Mouse (Mus musculus) cerebellum, adult 2 months (tissue): ENCODE data around the gene Carhsp1. TPM values are rescaled to one million over a fixed set of nuclear protein-coding genes. Genes with fewer than 3 reads are reported as not detected.
A peak's percentile ranks its signal among the peaks of the same experiment; 100 is the strongest.

ENCODE experiments used
- DNase-seq, 2 experiments: peaks; one replicate each; pipeline ENCODE4 v3.0.0; 2021
- H3K27ac ChIP-seq: fragments of 200-500 bp; 2 replicates; pipeline ENCODE4 v1.5.1; 2012; ENCODE audit warnings: low read length, control low read depth, inconsistent platforms; ENCODE audit not compliant: insufficient read depth
- H3K27me3 ChIP-seq: fragments of 200-500 bp; 2 replicates; pipeline ENCODE4 v1.6.1; 2012; ENCODE audit warnings: inconsistent platforms, mild to moderate bottlenecking, low read length, moderate library complexity; ENCODE audit not compliant: control insufficient read depth, insufficient read depth
- H3K4me1 ChIP-seq: fragments of 200-500 bp; 2 replicates; pipeline ENCODE4 v1.6.1; 2011; ENCODE audit warnings: low read length; ENCODE audit not compliant: control insufficient read depth, insufficient read depth
- H3K4me3 ChIP-seq: fragments of 200-500 bp; replicated peaks from 2 replicates; pipeline ENCODE3; 2011; ENCODE audit warnings: mild to moderate bottlenecking, low read depth, low read length, control low read depth; ENCODE audit not compliant: insufficient read depth
- CTCF ChIP-seq: fragments of 200-500 bp; IDR thresholded peaks from 2 replicates; pipeline ENCODE4 v1.5.1; 2011; ENCODE audit warnings: low read depth, mild to moderate bottlenecking, control low read depth, low read length, moderate library complexity, borderline replicate concordance; ENCODE audit not compliant: insufficient read depth
- POLR2A ChIP-seq: fragments of 200-500 bp; IDR thresholded peaks from 2 replicates; pipeline ENCODE4 v1.6.1; 2011; ENCODE audit warnings: low read length, control low read depth, borderline replicate concordance; ENCODE audit not compliant: insufficient read depth
- WGBS: fragments of 180-500 bp; shearing (Covaris S2); methylation state at CpG from one replicate; pipeline ENCODE4 v1.1.7; 2018; 5-methylcytosine and 5-hydroxymethylcytosine counted together
- polyA plus RNA-seq: library from polyadenylated mRNA; depleted of rRNA; stranded (reverse); fragments of >200 nt; gene quantifications from 2 replicates; pipeline ENCODE4 v1.2.3, GENCODE M21; 2012; rRNA removed

Carhsp1 gene
- 42.6 and 50.0 TPM in 2 replicates for polyA plus RNA-seq

DNA sequence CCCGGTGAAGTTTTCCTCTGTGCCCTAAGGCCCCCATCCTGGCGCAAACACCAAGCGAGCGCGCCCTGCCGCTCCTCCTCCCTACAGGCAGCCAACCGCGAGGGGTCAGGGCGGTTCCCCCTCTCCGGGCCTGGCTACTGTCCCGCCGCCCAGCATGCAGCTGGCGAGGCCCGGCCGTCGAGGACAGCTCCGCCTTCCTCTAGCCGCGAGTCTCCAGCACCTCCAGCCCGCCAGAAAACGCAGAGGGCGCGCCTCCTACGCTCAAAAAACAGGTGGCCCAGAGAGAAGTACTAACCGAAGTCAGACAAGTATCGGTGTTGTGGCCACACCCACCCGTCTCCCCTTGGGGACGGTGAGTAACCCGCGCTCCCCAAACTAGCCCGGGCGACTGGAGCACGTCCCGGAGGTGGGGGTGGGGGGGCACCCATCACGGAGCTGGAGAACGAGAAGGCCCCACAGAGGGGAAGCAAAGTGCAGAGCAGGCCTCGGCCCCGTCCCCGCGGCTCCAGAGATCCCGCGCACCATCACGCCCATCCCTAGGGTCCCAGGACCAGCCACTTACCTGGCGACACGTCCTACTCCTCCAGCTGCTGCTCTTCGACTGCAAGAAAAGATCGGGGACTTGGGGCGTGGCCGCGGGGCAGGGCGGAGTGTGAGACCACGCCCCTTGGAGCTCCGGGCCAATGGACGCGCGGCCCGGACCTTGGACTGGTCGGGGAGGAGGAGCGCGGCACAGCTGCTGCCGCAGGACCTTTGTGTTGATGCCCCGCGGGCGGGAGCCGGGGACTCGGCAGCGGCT, at the start of gene Carhsp1:
TSS of gene Carhsp1 (minus strand) at position 605 of the 799 bp plus-strand sequence.
- Histone ChIP-seq H3K27ac (peak within 1 kb of the TSS; percentile 23; the same call in 1 of the 2 replicates), H3K4me3 (peak within 1 kb of the TSS; percentile 54), H3K27me3 (no peaks in the 10 kb centered on the region), H3K4me1 (no peaks in the 10 kb centered on the region; the same call in 1 of the 2 replicates)
- no peak for TF ChIP-seq POLR2A
- TF ChIP-seq CTCF, result no peak
- peak; percentile 67 to 76 for DNase-seq
- WGBS, result under 1% methylated on average over 67 of the region's 67 CpGs

DNA sequence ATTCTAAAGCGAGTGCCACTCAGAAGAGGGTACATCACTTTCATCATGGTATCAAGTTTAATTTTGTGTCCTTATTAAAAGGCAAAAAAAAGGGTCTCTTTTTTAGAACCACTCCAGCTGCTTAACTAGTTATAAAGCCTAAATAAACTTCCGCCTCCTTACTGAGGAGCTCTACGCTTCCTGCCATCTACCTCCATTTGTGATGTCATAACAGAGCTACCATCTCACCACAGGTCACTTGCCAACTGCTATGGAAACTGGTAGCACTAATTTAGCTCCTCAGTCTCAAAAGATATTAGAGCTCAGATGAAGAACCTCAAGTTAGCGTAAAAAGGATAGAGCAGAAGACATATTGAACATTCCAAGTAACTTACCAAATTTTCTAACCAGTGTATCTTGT, 48.5 kb upstream of the Carhsp1 start:
- Histone ChIP-seq H3K4me3 (no peak overlapping the region), H3K4me1 (peaks cover 20% of the 10 kb centered on the region), H3K27me3 (no peaks in the 10 kb centered on the region), H3K27ac (no peak overlapping the region)
- DNase-seq, result no peak
- 87% methylated on average over 4 of the region's 4 CpGs for WGBS
- TF ChIP-seq CTCF (no peak), POLR2A (no peak)

DNA sequence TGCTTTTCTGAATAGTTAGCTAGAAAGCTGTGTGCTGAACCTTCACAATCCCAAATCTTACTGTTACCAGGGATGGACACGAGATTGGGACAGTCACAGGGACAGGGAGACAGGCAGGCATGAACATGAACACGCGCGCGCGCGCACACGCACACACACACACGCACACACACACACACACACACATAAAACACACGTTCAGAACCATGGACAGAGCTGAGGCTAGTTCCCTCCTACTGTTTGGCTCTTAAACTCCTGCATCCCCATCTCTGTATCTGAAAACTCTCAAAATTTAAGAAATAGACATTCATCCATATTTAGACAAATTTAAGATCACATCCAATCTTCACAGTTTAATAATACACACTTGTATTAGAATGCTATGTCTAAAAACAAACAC, 45.8 kb upstream of the Carhsp1 start:
- no peak for DNase-seq
- Histone ChIP-seq H3K4me3 (no peak overlapping the region), H3K27me3 (no peaks in the 10 kb centered on the region), H3K4me1 (peaks cover 20% of the 10 kb centered on the region), H3K27ac (no peak overlapping the region)
- TF ChIP-seq CTCF, result no peak
- no peak for TF ChIP-seq POLR2A
- 86% methylated on average over 10 of the region's 10 CpGs for WGBS

DNA sequence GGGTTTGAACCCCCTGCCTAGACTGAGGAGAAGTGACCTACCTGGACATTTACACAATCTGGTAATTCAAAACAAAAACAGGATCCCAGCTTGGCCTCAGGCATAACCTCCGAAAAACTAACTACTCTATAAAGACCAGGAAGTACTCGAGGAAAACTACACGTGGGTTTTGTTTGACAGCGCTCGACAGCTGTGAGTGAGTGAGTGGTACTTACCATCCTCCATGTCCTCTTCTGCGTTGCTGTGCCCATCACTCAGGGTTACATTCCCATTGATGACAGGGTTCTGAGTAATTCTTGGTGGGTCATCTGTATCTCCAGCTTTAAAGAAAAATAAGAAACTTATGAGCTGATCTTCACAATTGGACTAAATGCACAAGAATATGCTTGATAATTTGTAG, 44.3 kb upstream of the Carhsp1 start:
- Histone ChIP-seq H3K4me1 (peaks cover 20% of the 10 kb centered on the region), H3K4me3 (no peak overlapping the region), H3K27me3 (no peaks in the 10 kb centered on the region), H3K27ac (no peak overlapping the region)
- 69% methylated on average over 6 of the region's 6 CpGs for WGBS
- TF ChIP-seq POLR2A, result no peak
- no peak for TF ChIP-seq CTCF
- DNase-seq, result no peak

DNA sequence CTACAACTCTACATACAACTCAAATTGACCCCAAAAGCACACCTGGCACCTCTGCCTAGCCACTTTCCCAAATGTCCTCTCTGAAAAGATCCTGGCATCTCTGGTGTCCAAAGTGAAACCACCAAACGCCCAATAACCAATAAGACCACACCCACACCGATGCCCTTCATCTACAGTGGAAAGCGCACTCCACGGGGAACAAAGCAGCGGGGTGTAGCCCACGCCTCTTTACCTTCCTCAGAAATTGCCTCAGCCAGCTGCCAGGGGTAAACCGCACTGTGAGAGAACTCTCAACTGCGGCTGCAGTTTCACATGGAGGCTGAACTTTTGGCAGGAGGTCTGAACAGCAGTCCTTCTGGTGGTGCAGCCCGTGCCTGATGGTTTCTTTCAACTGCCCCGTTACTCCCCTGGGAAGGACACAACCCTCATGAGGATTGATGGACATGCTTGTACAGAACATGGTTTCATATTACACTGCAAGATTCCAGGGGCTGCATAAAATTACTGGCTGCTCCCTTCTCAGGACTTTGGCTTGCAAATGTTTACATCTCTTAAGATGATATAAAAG, 43.6 kb upstream of the Carhsp1 start:
- H3K4me3 ChIP-seq, result no peak overlapping the region
- DNase-seq, result no peak
- H3K27me3 ChIP-seq, result no peaks in the 10 kb centered on the region
- TF ChIP-seq POLR2A (no peak), CTCF (no peak)
- WGBS, result 34% methylated on average over 10 of the region's 10 CpGs
- H3K4me1 ChIP-seq, result peaks cover 21% of the 10 kb centered on the region
- no peak overlapping the region for H3K27ac ChIP-seq

DNA sequence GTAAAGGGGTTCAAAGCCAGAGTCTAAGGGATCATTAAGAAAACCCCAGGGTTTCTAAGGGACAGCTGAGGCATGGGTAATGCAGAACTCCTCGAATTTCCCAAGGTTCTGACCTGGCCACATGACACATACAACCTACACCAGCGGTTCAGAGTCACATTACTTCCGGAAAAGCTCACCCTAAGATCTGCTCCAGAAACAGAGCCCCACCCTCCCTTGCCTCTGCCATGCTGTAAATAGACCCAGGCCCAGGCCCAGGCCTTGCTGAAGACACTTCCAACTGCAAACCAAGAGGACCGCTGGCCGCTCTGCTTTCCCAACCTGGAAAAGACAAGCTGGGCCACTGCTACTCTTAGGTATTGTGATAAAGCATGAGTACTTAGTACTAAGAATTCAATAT, 42.9 kb upstream of the Carhsp1 start:
- Histone ChIP-seq H3K27ac (no peak overlapping the region), H3K4me1 (peaks cover 23% of the 10 kb centered on the region), H3K4me3 (no peak overlapping the region), H3K27me3 (no peaks in the 10 kb centered on the region)
- TF ChIP-seq POLR2A (no peak), CTCF (no peak)
- DNase-seq, result no peak
- 75% methylated on average over 5 of the region's 5 CpGs for WGBS

DNA sequence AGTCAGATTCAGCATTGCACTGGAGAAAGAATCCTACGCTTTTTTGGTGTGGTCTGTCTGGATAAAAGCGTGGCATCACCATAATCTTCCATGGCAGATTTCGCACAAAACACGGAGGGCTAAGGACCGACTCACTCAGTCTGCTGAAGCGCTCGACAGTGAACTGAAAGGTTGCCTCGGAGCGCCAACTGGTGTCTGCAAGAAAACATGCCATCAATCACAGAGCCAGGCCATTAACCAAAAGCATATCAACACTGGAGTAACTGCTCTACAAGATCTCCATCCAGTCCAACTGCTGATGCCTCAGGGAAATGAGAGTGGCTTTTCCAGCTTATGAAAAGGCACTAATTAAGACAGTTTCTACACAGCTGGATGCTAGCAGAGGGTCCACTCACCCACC, 40.0 kb upstream of the Carhsp1 start:
- H3K4me1 ChIP-seq, result peaks cover 3% of the 10 kb centered on the region
- TF ChIP-seq CTCF (peak; percentile 19; the same call in 1 of the 2 replicates), POLR2A (no peak)
- 42% methylated on average over 9 of the region's 9 CpGs for WGBS
- H3K27me3 ChIP-seq, result no peaks in the 10 kb centered on the region
- H3K4me3 ChIP-seq, result no peak overlapping the region
- peak; percentile 41 to 42 for DNase-seq
- no peak overlapping the region for H3K27ac ChIP-seq

DNA sequence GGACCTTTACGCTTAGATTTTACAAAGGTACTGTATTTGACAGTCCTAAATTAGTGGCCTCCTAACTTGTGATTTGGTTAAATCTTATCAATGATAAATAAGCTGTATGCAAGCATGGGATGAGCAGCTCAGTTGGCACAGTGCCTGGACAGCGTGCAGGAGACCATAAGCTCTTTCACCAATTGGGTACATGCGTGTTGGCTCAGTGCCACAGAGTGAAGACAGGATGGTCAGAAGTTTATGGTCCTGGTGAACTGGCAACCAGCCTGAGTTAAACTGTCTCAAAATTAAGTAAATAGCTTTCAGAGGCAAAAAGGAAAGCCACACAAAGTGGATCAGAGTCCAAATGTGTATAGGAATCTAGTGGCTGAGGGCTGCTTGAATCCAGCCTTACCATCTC, 28.6 kb upstream of the Carhsp1 start:
- WGBS, result 42% methylated on average over 3 of the region's 3 CpGs

More for the DNA sequence above, 28.6 kb upstream of the Carhsp1 start:
- no peaks in the 10 kb centered on the region for H3K4me1 ChIP-seq
- no peak for TF ChIP-seq CTCF
- no peak for TF ChIP-seq POLR2A
- no peak overlapping the region for H3K4me3 ChIP-seq
- peak; percentile 29 to 33 for DNase-seq
- no peak overlapping the region for H3K27ac ChIP-seq
- no peaks in the 10 kb centered on the region for H3K27me3 ChIP-seq
